Mouse (Mus musculus) adrenal gland, postnatal 14 days (tissue): Measurements from ENCODE around the gene Cldnd2. TPM values are rescaled to one million over a fixed set of nuclear protein-coding genes. Genes with fewer than 3 reads are reported as not detected.
"Not testable (repeated sequence)": the region's sequence is repeated elsewhere in the genome, so short reads cannot be mapped to it uniquely, and the experiment has no call there.

Experiments
- DNase-seq: peaks from one replicate; pipeline ENCODE4 v3.0.0; 2021; ENCODE audit warnings: mixed read lengths
- long read RNA-seq, 2 experiments: library from polyadenylated mRNA; stranded (forward); transcript quantifications; one replicate each; pipeline ENCODE4 v2.0.0; 2021
- total RNA-seq: library from RNA; stranded (reverse); gene quantifications from 2 replicates; pipeline ENCODE4 v1.2.3, GENCODE M21; 2021

Gene Cldnd2
- not detected in 2 replicates for total RNA-seq
- long read RNA-seq, experiment 1: 0 reads
- long read RNA-seq, experiment 2: 0 reads

- DNase-seq: no peak
These were observed at the start of gene Cldnd2 for GRCm38 (mm10) chr7:43440482-43440881. Cldnd2 (plus strand) TSS chr7:43440782.

GRCm38 (mm10) chr7:43392349-43393121 is 48.0 kb upstream of the Cldnd2 start:
- no peak for DNase-seq

- DNase-seq: no peak
These were observed 41.1 kb upstream of the Cldnd2 start for GRCm38 (mm10) chr7:43399501-43399900.

GRCm38 (mm10) chr7:43402718-43403117 is 37.9 kb upstream of the Cldnd2 start:
- no peak for DNase-seq

- DNase-seq: no peak
These were observed 33.0 kb upstream of the Cldnd2 start for GRCm38 (mm10) chr7:43407573-43407972.

GRCm38 (mm10) chr7:43408131-43408553 is 32.4 kb upstream of the Cldnd2 start, which contains the start of gene Siglecg:
Siglecg (plus strand) TSS chr7:43408204.
- no peak for DNase-seq

GRCm38 (mm10) chr7:43409084-43409483 is 31.5 kb upstream of the Cldnd2 start:
- DNase-seq: no peak

- DNase-seq: not testable (repeated sequence)
These were observed 28.9 kb upstream of the Cldnd2 start for GRCm38 (mm10) chr7:43411724-43412123.

- DNase-seq: no peak
These were observed 23.3 kb upstream of the Cldnd2 start for GRCm38 (mm10) chr7:43417298-43417697.

GRCm38 (mm10) chr7:43422995-43423617 is 17.5 kb upstream of the Cldnd2 start:
- DNase-seq: peak; percentile 93

- DNase-seq: peak; percentile 28
These were observed 16.5 kb upstream of the Cldnd2 start for GRCm38 (mm10) chr7:43423991-43424625.

- no peak for DNase-seq
These were observed 13.2 kb upstream of the Cldnd2 start, which contains the start of gene Lim2 for GRCm38 (mm10) chr7:43427406-43427805. Lim2 (plus strand) TSS chr7:43427670.

GRCm38 (mm10) chr7:43429500-43429899 is 11.1 kb upstream of the Cldnd2 start:
- no peak for DNase-seq

GRCm38 (mm10) chr7:43432891-43433290 is 7.7 kb upstream of the Cldnd2 start:
- no peak for DNase-seq

- no peak for DNase-seq
These were observed 5.9 kb upstream of the Cldnd2 start for GRCm38 (mm10) chr7:43434676-43435075.

- no peak for DNase-seq
These were observed 4.0 kb upstream of the Cldnd2 start, which contains the start of gene Nkg7 for GRCm38 (mm10) chr7:43436341-43437255. Nkg7 (plus strand) TSS chr7:43437073.

GRCm38 (mm10) chr7:43438611-43439010 is 2.0 kb upstream of the Cldnd2 start:
- no peak for DNase-seq

- DNase-seq: no peak
These were observed 489 bp downstream of the Cldnd2 start for GRCm38 (mm10) chr7:43441071-43441470.

- DNase-seq: no peak
These were observed 2.1 kb downstream of the Cldnd2 start for GRCm38 (mm10) chr7:43442684-43443083.

GRCm38 (mm10) chr7:43443126-43443916 is 2.7 kb downstream of the Cldnd2 start:
- peak; percentile 92 for DNase-seq

GRCm38 (mm10) chr7:43443917-43444293 is 3.3 kb downstream of the Cldnd2 start, which contains the start of the genes Etfb and Gm45233:
Etfb (plus strand) TSS chr7:43444083.
Gm45233 (plus strand) TSS chr7:43444128.
- peak; percentile 97 for DNase-seq
